Mouse (Mus musculus) small intestine, adult 2 months (tissue): ENCODE results near the gene Bub1b.

Source experiments
- CTCF ChIP-seq: fragments of 200-500 bp; IDR thresholded peaks from 2 replicates; pipeline ENCODE4 v1.5.1; 2012; ENCODE audit warnings: low read depth, mild to moderate bottlenecking, control low read depth, inconsistent platforms, low read length, moderate library complexity, mixed read lengths; ENCODE audit not compliant: insufficient replicate concordance, insufficient read length; ENCODE audit errors: extremely low read depth
- POLR2A ChIP-seq: fragments of 200-500 bp; IDR thresholded peaks from 2 replicates; pipeline ENCODE4 v1.6.1; 2012; ENCODE audit warnings: low read depth, mild to moderate bottlenecking, control low read depth, inconsistent platforms, low read length, moderate library complexity

DNA sequence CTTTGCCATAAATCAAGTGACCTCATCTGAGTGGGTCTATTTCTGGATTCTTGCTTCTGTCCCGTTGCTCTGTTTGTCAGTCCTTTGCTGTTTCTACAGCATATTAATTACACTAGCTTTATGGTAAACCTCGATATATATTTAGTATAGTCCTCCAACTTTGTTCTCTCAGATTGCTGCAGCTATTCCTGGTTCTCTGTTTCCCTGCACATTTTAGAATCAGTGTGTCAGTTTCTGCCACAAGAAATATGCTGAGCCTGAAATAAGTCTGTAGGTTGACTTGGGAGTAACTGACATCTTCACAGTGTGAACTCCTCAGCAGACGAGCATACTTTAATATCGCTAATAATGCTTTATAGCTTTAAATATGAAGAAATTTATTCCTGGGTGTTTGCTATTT lies 87.1 kb downstream of the Bub1b start:
- TF ChIP-seq POLR2A (no peak), CTCF (no peak)
